Mouse (Mus musculus) intestine, embryonic 14.5 days (tissue): Measurements from ENCODE around the gene Uqcr10. TPM values are rescaled to one million over a fixed set of nuclear protein-coding genes. Genes with fewer than 3 reads are reported as not detected.
A peak's percentile ranks its signal among the peaks of the same experiment; 100 is the strongest.
"Not testable (repeated sequence)": the region's sequence is repeated elsewhere in the genome, so short reads cannot be mapped to it uniquely, and the experiment has no call there.

Source experiments
- ATAC-seq: fragments of 200-750 bp; cut with Nextera tagmentation; replicated peaks from 2 replicates; pipeline ENCODE4 v1.8.0; 2017; ENCODE audit warnings: low read depth, moderate number of reproducible peaks, moderate TSS enrichment, moderate library complexity; ENCODE audit not compliant: low FRiP score, low TSS enrichment
- DNase-seq: peaks from one replicate; pipeline ENCODE4 v3.0.0-alpha.2; 2018; ENCODE audit warnings: low spot score
- H3K27ac ChIP-seq: fragments of 300-500 bp; sonication (generic); 2 replicates; pipeline ENCODE4 v1.5.1; 2014; ENCODE audit warnings: low read depth, mild to moderate bottlenecking, control low read depth
- H3K27me3 ChIP-seq: fragments of 300-500 bp; sonication (generic); replicated peaks from 2 replicates; pipeline ENCODE4 v1.6.1; 2014; ENCODE audit warnings: low read length, control low read depth; ENCODE audit not compliant: control insufficient read depth, insufficient read depth
- H3K36me3 ChIP-seq: fragments of 300-500 bp; sonication (generic); 2 replicates; pipeline ENCODE4 v1.6.1; 2014; ENCODE audit warnings: low read length, control low read depth; ENCODE audit not compliant: control insufficient read depth, insufficient read depth
- H3K4me1 ChIP-seq: fragments of 300-500 bp; sonication (generic); replicated peaks from 2 replicates; pipeline ENCODE4 v1.6.1; 2014; ENCODE audit warnings: low read length, control low read depth, mixed read lengths; ENCODE audit not compliant: control insufficient read depth, insufficient read depth
- H3K4me2 ChIP-seq: fragments of 300-500 bp; sonication (generic); 2 replicates; pipeline ENCODE4 v1.6.1; 2014; ENCODE audit warnings: low read length
- H3K4me3 ChIP-seq: fragments of 300-500 bp; sonication (generic); 2 replicates; pipeline ENCODE4 v1.5.1; 2014; ENCODE audit warnings: low read depth, low read length, control low read depth, mixed read lengths
- H3K9ac ChIP-seq: fragments of 300-500 bp; sonication (generic); 2 replicates; pipeline ENCODE4 v1.6.1; 2014; ENCODE audit warnings: mild to moderate bottlenecking, low read length
- H3K9me3 ChIP-seq: fragments of 300-500 bp; sonication (generic); 2 replicates; pipeline ENCODE4 v1.6.1; 2016; ENCODE audit warnings: low read length, control low read depth; ENCODE audit not compliant: control insufficient read depth
- WGBS: fragments of 180-500 bp; shearing (Covaris S2); extraction: QIAGEN DNeasy Blood & Tissue Kit; methylation state at CpG from one replicate; pipeline ENCODE4 v1.1.7; 2014; 5-methylcytosine and 5-hydroxymethylcytosine counted together
- polyA plus RNA-seq: library from polyadenylated mRNA; unstranded; fragments of >200 nt; fragmentation: Nextera tagmentation; extraction: Ambion mirVana; gene quantifications from 2 replicates; pipeline ENCODE4 v1.2.1, GENCODE M21; 2014

Uqcr10 gene
- polyA plus RNA-seq, 1 experiment from 2014 or later: 1,060 TPM

GRCm38 (mm10) chr11:4710188-4710587, 6.0 kb upstream of the Uqcr10 start:
- H3K4me1 ChIP-seq, ATAC-seq, H3K27ac ChIP-seq, H3K4me2 ChIP-seq, H3K9ac ChIP-seq, DNase-seq, H3K4me3 ChIP-seq, H3K36me3 ChIP-seq, H3K27me3 ChIP-seq, H3K9me3 ChIP-seq: not testable (repeated sequence)
- WGBS: 91% methylated on average over 4 of the region's 4 CpGs

GRCm38 (mm10) chr11:4705178-4705577, 1.0 kb upstream of the Uqcr10 start:
- Histone ChIP-seq H3K4me1 (peaks cover 15% of the 10 kb centered on the region), H3K9me3 (no peaks in the 10 kb centered on the region), H3K27me3 (no peaks in the 10 kb centered on the region), H3K4me2 (peak overlapping the region; percentile 88), H3K4me3 (peak overlapping the region; percentile 100), H3K27ac (no peak overlapping the region), H3K36me3 (peaks cover 21% of the 10 kb centered on the region), H3K9ac (peak overlapping the region; percentile 43)
- DNase-seq: no peak
- ATAC-seq: no peak
- 6% methylated on average over 4 of the region's 4 CpGs for WGBS

DNA sequence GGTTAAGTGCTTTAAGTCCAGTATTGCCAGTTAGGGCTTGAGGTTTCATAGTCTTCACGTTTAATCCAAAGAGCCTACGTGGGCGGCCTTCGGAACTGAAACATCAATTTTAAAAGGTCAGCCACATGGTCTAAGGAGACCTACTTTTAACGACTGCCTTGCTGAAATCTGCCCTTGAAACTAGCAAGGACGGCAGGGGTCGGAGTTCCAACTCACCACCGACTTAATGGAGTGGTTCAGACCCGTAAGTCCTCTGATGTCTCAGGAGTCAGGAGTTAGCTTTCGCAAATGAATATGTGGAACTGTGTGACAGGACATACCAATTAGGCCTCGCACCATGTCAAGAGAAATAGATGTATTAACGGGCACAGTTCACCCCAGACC, 462 bp downstream of the Uqcr10 start:
- WGBS: 4% methylated on average over 12 of the region's 12 CpGs
- ATAC-seq (peak; percentile 7; the same call in 1 of the 2 replicates), DNase-seq (no peak)
- Histone ChIP-seq H3K4me1 (peaks cover 15% of the 10 kb centered on the region), H3K4me3 (peak overlapping the region; percentile 100), H3K9ac (peak overlapping the region; percentile 92), H3K27me3 (no peaks in the 10 kb centered on the region), H3K36me3 (peaks cover 21% of the 10 kb centered on the region), H3K4me2 (peak overlapping the region; percentile 88), H3K9me3 (no peaks in the 10 kb centered on the region), H3K27ac (peak overlapping the region; percentile 74)

DNA sequence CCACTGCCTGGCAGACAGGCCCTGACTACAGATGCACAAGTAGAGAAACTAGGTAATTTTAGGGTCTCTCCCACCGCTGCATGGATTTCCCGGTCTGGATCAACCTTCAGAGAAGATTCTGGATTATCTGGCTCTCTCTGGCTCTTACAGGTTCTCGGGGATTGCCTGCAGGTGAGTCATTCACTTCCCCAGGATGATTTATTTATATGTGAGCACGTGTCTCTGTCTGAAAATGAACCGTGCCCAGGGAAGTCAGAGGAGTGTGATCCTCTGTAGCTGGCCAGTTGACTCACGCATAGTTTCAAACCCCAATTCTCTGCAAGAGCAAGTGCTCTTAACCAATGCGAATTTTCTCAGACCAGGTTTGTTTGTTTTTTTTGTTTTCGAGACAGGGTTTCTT, 3.4 kb downstream of the Uqcr10 start:
- H3K27ac ChIP-seq: no peak overlapping the region
- peaks cover 21% of the 10 kb centered on the region for H3K36me3 ChIP-seq
- H3K27me3 ChIP-seq: no peaks in the 10 kb centered on the region
- no peak overlapping the region for H3K4me3 ChIP-seq
- DNase-seq (no peak), ATAC-seq (no peak)
- H3K9me3 ChIP-seq: no peaks in the 10 kb centered on the region
- WGBS: 75% methylated on average over 8 of the region's 8 CpGs
- no peak overlapping the region for H3K4me2 ChIP-seq
- H3K4me1 ChIP-seq: peaks cover 15% of the 10 kb centered on the region
- no peak overlapping the region for H3K9ac ChIP-seq

- Histone ChIP-seq H3K9me3 (no peaks in the 10 kb centered on the region), H3K4me3 (no peak overlapping the region), H3K27me3 (no peaks in the 10 kb centered on the region), H3K9ac (no peak overlapping the region), H3K4me1 (no peaks in the 10 kb centered on the region), H3K4me2 (no peak overlapping the region), H3K36me3 (peaks cover 18% of the 10 kb centered on the region), H3K27ac (no peak overlapping the region)
- DNase-seq (no peak), ATAC-seq (no peak; the same call in 1 of the 2 replicates)
- 30% methylated on average over 7 of the region's 7 CpGs for WGBS
Measured at GRCm38 (mm10) chr11:4697043-4697983, 6.8 kb downstream of the Uqcr10 start.

GRCm38 (mm10) chr11:4692162-4692561, 12.0 kb downstream of the Uqcr10 start:
- 92% methylated on average over 11 of the region's 11 CpGs for WGBS
- ATAC-seq: no peak

DNA sequence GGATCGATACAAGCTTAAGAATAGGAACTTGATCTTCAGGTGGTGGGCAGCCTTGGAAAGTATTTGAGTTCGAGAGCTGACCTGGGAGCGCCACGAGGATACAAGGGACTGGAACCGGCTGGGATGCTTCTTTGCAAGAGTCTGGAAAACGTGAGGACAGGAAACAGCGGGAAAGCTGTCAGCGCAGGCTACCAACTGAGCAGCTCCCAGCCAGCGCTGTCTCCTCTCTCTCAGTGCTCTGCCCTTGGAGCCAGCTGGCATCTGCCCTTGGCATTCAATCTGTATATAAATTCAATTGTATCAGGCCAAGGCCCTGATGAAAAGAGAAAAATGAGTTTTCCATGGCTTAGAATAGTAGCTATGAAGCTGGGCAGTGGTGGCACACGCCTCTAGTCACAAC, 12.9 kb downstream of the Uqcr10 start:
- no peak overlapping the region for H3K27ac ChIP-seq
- H3K9ac ChIP-seq: no peak overlapping the region
- no peaks in the 10 kb centered on the region for H3K4me1 ChIP-seq
- no peaks in the 10 kb centered on the region for H3K36me3 ChIP-seq
- no peaks in the 10 kb centered on the region for H3K27me3 ChIP-seq
- 54% methylated on average over 10 of the region's 10 CpGs for WGBS
- no peaks in the 10 kb centered on the region for H3K9me3 ChIP-seq
- DNase-seq (no peak), ATAC-seq (no peak)
- no peak overlapping the region for H3K4me2 ChIP-seq
- H3K4me3 ChIP-seq: no peak overlapping the region

More at GRCm38 (mm10) chr11:4692162-4692561, 12.0 kb downstream of the Uqcr10 start:
- H3K27ac ChIP-seq: no peak overlapping the region
- H3K9me3 ChIP-seq: no peaks in the 10 kb centered on the region
- H3K4me2 ChIP-seq: no peak overlapping the region
- H3K9ac ChIP-seq: no peak overlapping the region
- DNase-seq: no peak
- H3K36me3 ChIP-seq: no peaks in the 10 kb centered on the region
- H3K4me3 ChIP-seq: no peak overlapping the region
- no peaks in the 10 kb centered on the region for H3K27me3 ChIP-seq
- H3K4me1 ChIP-seq: no peaks in the 10 kb centered on the region

DNA sequence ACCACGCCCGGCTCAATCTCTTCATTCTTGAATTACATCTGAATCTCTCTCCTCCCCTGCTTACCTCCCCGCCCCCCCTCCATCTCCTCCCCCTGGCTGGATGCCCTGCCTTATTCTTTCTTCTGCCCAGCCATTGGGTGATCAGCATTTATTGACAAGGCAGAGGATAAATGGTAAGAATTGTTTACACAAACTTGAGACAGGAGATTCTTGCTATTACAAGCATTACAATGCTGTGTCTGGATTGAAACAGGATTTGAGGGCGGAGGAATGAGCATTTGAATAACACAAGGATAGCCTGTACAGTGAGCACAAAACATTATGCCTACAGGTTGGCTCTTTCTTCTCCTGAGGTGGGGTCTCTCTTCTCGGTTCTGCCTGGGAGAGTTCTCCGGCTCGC, 13.8 kb downstream of the Uqcr10 start:
- Histone ChIP-seq H3K36me3 (no peaks in the 10 kb centered on the region), H3K4me2 (no peak overlapping the region), H3K27me3 (no peaks in the 10 kb centered on the region), H3K4me1 (no peaks in the 10 kb centered on the region), H3K9me3 (no peaks in the 10 kb centered on the region), H3K4me3 (no peak overlapping the region), H3K27ac (no peak overlapping the region), H3K9ac (no peak overlapping the region)
- DNase-seq (no peak), ATAC-seq (no peak)
- 81% methylated on average over 7 of the region's 7 CpGs for WGBS
